Mouse (Mus musculus): Measurements from ENCODE around the gene Actn4. TPM values are rescaled to one million over a fixed set of nuclear protein-coding genes. Genes with fewer than 3 reads are reported as not detected.
A peak's percentile ranks its signal among the peaks of the same experiment; 100 is the strongest.
"Not testable (repeated sequence)": the region's sequence is repeated elsewhere in the genome, so short reads cannot be mapped to it uniquely, and the experiment has no call there.

The Actn4 gene
- polyA plus RNA-seq, 1 experiment: 66.0 TPM

DNA sequence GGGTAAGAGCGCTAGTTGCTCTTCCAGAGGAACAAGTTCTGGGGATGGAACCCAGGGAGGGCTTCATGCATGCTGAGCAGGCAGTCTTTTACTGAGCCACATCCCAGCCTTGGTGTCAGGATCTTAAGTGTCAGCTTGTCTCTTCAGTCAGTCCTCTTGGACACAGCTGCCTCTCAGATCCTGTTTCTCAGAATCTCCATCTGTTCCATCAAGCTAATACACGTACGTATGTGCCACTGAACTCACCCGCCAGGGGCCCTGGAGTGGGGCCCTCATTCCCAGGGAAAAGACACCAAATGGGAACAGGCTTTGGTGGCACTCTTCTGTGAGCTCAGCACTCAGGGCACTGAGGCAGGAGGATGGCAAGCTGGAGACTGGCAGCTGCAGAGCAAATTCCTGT lies 84.3 kb downstream of the Actn4 start:
- TF ChIP-seq POLR2A (IDR thresholded peaks at IDR 0.05; ENCODE audit: borderline replicate concordance, control insufficient read depth, low read depth, low read length) (no peak), CTCF (IDR thresholded peaks at IDR 0.05; ENCODE audit: control insufficient read depth, insufficient read depth, low read length) (no peak)
- WGBS: 86% methylated on average over 4 of the region's 4 CpGs
- Histone ChIP-seq H3K4me3 (replicated peaks; ENCODE audit: control insufficient read depth, low read depth, low read length) (no peak overlapping the region), H3K4me1 (ENCODE audit: control insufficient read depth, insufficient read depth, low read length) (no peaks in the 10 kb centered on the region; the same call in 1 of the 2 replicates), H3K27ac (ENCODE audit: control insufficient read depth, insufficient read depth, low read depth, low read length, poor library complexity) (no peak overlapping the region)

- no peak overlapping the region for H3K27ac ChIP-seq (ENCODE audit: control insufficient read depth, insufficient read depth, low read depth, low read length, poor library complexity)
- H3K4me1 ChIP-seq (ENCODE audit: control insufficient read depth, insufficient read depth, low read length): no peaks in the 10 kb centered on the region; the same call in 1 of the 2 replicates
- WGBS: 50% methylated on average over 7 of the region's 7 CpGs
- no peak overlapping the region for H3K4me3 ChIP-seq (replicated peaks; ENCODE audit: control insufficient read depth, low read depth, low read length)
- no peak for TF ChIP-seq CTCF (IDR thresholded peaks at IDR 0.05; ENCODE audit: control insufficient read depth, insufficient read depth, low read length)
- no peak for TF ChIP-seq POLR2A (IDR thresholded peaks at IDR 0.05; ENCODE audit: borderline replicate concordance, control insufficient read depth, low read depth, low read length)
These were observed 85.0 kb downstream of the Actn4 start for GRCm38 (mm10) chr7:28877155-28877554.

- H3K4me3 ChIP-seq (replicated peaks; ENCODE audit: control insufficient read depth, low read depth, low read length): no peak overlapping the region
- peaks cover 1% of the 10 kb centered on the region; the same call in 1 of the 2 replicates for H3K4me1 ChIP-seq (ENCODE audit: control insufficient read depth, insufficient read depth, low read length)
- TF ChIP-seq POLR2A (IDR thresholded peaks at IDR 0.05; ENCODE audit: borderline replicate concordance, control insufficient read depth, low read depth, low read length) (no peak), CTCF (IDR thresholded peaks at IDR 0.05; ENCODE audit: control insufficient read depth, insufficient read depth, low read length) (no peak)
- WGBS: 86% methylated on average over 4 of the region's 4 CpGs
- H3K27ac ChIP-seq (ENCODE audit: control insufficient read depth, insufficient read depth, low read depth, low read length, poor library complexity): no peak overlapping the region
These were observed 86.0 kb downstream of the Actn4 start for GRCm38 (mm10) chr7:28876099-28876498.

DNA sequence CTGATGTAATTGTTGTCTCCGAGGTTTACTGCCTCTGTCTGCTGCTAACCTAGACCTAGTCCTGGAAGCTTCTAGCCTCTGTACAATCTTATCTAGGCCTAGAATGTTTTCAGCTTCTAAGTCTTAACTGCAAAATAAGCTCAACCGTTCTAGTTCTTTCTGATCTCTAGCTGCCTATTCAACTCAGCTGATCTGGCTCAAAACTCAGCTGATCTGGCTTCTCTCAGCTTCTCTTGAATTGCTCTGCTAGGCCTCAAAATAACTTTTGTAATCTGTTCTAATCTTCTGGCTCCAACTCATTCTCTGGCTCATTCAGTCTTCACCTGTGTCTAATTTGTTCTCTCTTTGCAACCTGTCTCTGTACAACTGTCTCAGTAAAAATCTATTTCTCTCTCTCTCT lies 87.6 kb downstream of the Actn4 start:
- Histone ChIP-seq H3K27ac (ENCODE audit: control insufficient read depth, insufficient read depth, low read depth, low read length, poor library complexity) (no peak overlapping the region), H3K4me3 (replicated peaks; ENCODE audit: control insufficient read depth, low read depth, low read length) (no peak overlapping the region), H3K4me1 (ENCODE audit: control insufficient read depth, insufficient read depth, low read length) (peaks cover 2% of the 10 kb centered on the region; the same call in 1 of the 2 replicates)
- 71% methylated on average over 2 of the region's 2 CpGs for WGBS
- TF ChIP-seq POLR2A (IDR thresholded peaks at IDR 0.05; ENCODE audit: borderline replicate concordance, control insufficient read depth, low read depth, low read length): no peak
- no peak for TF ChIP-seq CTCF (IDR thresholded peaks at IDR 0.05; ENCODE audit: control insufficient read depth, insufficient read depth, low read length)

- peaks cover 5% of the 10 kb centered on the region; the same call in 1 of the 2 replicates for H3K4me1 ChIP-seq (ENCODE audit: control insufficient read depth, insufficient read depth, low read length)
- no peak overlapping the region for H3K4me3 ChIP-seq (replicated peaks; ENCODE audit: control insufficient read depth, low read depth, low read length)
- 60% methylated on average over 24 of the region's 24 CpGs for WGBS
- TF ChIP-seq POLR2A (IDR thresholded peaks at IDR 0.05; ENCODE audit: borderline replicate concordance, control insufficient read depth, low read depth, low read length) (no peak), CTCF (IDR thresholded peaks at IDR 0.05; ENCODE audit: control insufficient read depth, insufficient read depth, low read length) (no peak)
- H3K27ac ChIP-seq (ENCODE audit: control insufficient read depth, insufficient read depth, low read depth, low read length, poor library complexity): no peak overlapping the region
These were observed 91.1 kb downstream of the Actn4 start for GRCm38 (mm10) chr7:28870901-28871664.

- not testable (repeated sequence) for H3K4me1 ChIP-seq (ENCODE audit: control insufficient read depth, insufficient read depth, low read length)
- 16% methylated on average over 23 of the region's 23 CpGs for WGBS
- Histone ChIP-seq H3K27ac (ENCODE audit: control insufficient read depth, insufficient read depth, low read depth, low read length, poor library complexity) (peak overlapping the region; percentile 4; the same call in 1 of the 2 replicates), H3K4me3 (replicated peaks; ENCODE audit: control insufficient read depth, low read depth, low read length) (peak overlapping the region; percentile 38)
- peak; percentile 78 for TF ChIP-seq CTCF (IDR thresholded peaks at IDR 0.05; ENCODE audit: control insufficient read depth, insufficient read depth, low read length)
These were observed 94.4 kb downstream of the Actn4 start for GRCm38 (mm10) chr7:28867508-28868340.

DNA sequence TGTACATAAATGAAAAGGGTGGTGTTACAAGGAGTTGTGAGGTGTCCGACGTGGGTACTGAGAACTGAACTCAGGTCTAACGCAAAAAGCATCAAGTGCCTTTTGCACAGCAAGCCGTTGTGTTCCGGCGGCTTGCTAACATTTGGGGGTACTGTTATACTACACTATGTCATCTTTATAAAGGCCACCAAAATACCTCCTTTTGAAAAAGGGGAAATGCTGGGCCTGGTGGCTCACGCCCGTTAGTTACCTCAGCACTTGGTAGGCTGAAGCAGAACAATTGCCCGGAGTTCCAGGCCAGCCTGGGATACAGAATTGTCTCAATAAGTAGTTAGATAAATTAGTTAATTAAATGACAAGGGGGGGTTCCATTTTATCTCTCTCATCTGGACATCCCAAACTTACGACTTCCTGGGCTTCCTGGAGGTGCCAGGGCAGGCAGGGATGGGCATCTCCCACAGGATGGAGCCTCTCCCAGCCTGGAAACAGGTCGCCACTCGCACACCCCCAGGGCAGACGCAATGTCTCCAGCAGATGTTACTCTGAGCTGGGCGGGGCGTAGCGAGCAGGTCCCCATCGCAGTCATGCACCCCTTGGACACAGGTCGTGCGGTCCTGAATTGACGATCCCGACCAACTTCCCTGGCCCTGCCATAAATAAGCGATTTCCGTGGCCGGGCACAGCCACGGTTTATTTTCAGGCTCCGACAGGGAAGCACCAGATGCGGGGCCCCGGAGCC lies 95.2 kb downstream of the Actn4 start:
- Histone ChIP-seq H3K4me1 (ENCODE audit: control insufficient read depth, insufficient read depth, low read length) (peaks cover 5% of the 10 kb centered on the region; the same call in 1 of the 2 replicates), H3K4me3 (replicated peaks; ENCODE audit: control insufficient read depth, low read depth, low read length) (no peak overlapping the region), H3K27ac (ENCODE audit: control insufficient read depth, insufficient read depth, low read depth, low read length, poor library complexity) (peak overlapping the region; percentile 86)
- TF ChIP-seq CTCF (IDR thresholded peaks at IDR 0.05; ENCODE audit: control insufficient read depth, insufficient read depth, low read length) (no peak), POLR2A (IDR thresholded peaks at IDR 0.05; ENCODE audit: borderline replicate concordance, control insufficient read depth, low read depth, low read length) (no peak)
- 82% methylated on average over 28 of the region's 28 CpGs for WGBS
